Mouse (Mus musculus): ENCODE data around the gene Fig4.

DNA sequence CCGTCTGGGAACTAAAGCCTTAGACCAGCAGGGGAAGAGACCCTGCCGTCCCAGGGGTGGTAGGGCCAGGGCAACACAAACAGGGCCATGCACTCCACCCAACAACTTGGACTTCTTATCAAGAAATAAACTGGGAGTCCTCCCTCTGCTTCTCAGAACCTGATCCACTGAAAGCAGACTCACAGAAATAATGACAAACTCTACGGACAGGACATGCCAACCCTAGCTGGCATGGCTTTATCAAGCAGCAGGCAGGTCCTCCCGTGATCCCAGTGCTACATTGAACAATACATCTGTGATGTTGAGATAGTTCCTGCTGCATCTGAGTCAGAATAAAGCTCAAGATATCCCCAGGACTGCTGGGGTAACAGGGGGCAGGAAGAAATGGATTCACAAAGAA lies 106.8 kb downstream of the Fig4 start:
- peak; percentile 97 for TF ChIP-seq EP300 (IDR thresholded peaks at IDR 0.05; ENCODE audit: low read depth)
- TF ChIP-seq CTCF (IDR thresholded peaks at IDR 0.05; ENCODE audit: low read depth): no peak
